Mouse (Mus musculus): ENCODE results near the gene Ap3b2. TPM values are rescaled to one million over a fixed set of nuclear protein-coding genes. Genes with fewer than 3 reads are reported as not detected.
"Not testable (repeated sequence)": the region's sequence is repeated elsewhere in the genome, so short reads cannot be mapped to it uniquely, and the experiment has no call there.

Gene Ap3b2
- total RNA-seq, 2 experiments from 2014 or later: 0.22 TPM; not detected in 1

GRCm38 (mm10) chr7:81479531-81480090, 14.1 kb downstream of the Ap3b2 start:
- intact Hi-C loops (cut with DNase I): no loop called here
- no peak for DNase-seq

GRCm38 (mm10) chr7:81478261-81478660, 15.5 kb downstream of the Ap3b2 start:
- intact Hi-C loops (cut with DNase I); DNase-seq: not testable (repeated sequence)

GRCm38 (mm10) chr7:81476833-81477232, 16.9 kb downstream of the Ap3b2 start:
- intact Hi-C loops (cut with DNase I): no loop called here

GRCm38 (mm10) chr7:81475221-81475620, 18.5 kb downstream of the Ap3b2 start:
- intact Hi-C loops (cut with DNase I): no loop called here

More at GRCm38 (mm10) chr7:81476833-81477232, 16.9 kb downstream of the Ap3b2 start:
- no peak for DNase-seq

GRCm38 (mm10) chr7:81464906-81465450, 28.7 kb downstream of the Ap3b2 start:
- no peak for DNase-seq
- intact Hi-C loops (cut with DNase I): no loop called here

More at GRCm38 (mm10) chr7:81475221-81475620, 18.5 kb downstream of the Ap3b2 start:
- no peak for DNase-seq

GRCm38 (mm10) chr7:81464116-81464515, 29.6 kb downstream of the Ap3b2 start:
- intact Hi-C loops (cut with DNase I): no loop called here
- peak; percentile 14 to 23 for DNase-seq

- no peak for DNase-seq
- intact Hi-C loops (cut with DNase I): no loop called here
Observed at GRCm38 (mm10) chr7:81462815-81463214, 30.9 kb downstream of the Ap3b2 start.

- DNase-seq: peak; percentile 77 to 83
- intact Hi-C loops (cut with DNase I): loop anchor here (5.0 to 10.0 kb wide), 2 partner anchors 67 to 310 kb away; partner anchors contain the start of gene Ramac
Observed at GRCm38 (mm10) chr7:81455155-81455651, 38.5 kb downstream of the Ap3b2 start, which contains the start of gene Cpeb1. Gene Cpeb1 (minus strand): TSS chr7:81455465.

- peak; percentile 53 to 62 for DNase-seq
- intact Hi-C loops (cut with DNase I): loop anchor here (5.0 to 10.0 kb wide), 2 partner anchors 68 to 310 kb away; partner anchors contain the start of gene Ramac
Observed at GRCm38 (mm10) chr7:81454331-81455039, 39.2 kb downstream of the Ap3b2 start.

GRCm38 (mm10) chr7:81453443-81454274, 40.1 kb downstream of the Ap3b2 start:
- DNase-seq: peak; percentile 21 to 44
- intact Hi-C loops (cut with DNase I): loop anchor here (10.0 kb wide), 1 partner anchor 311 kb away; the partner anchor contains the start of gene Ramac

- intact Hi-C loops (cut with DNase I): loop anchor here (10.0 kb wide), 1 partner anchor 312 kb away; the partner anchor contains the start of gene Ramac
- DNase-seq: peak; percentile 24 to 46
Observed at GRCm38 (mm10) chr7:81452971-81453441, 40.7 kb downstream of the Ap3b2 start.

Other genes with a start within 250 kb of the Ap3b2 start
- gene Rps17, start 148.7 kb downstream of the Ap3b2 start, total RNA-seq (2021): 1,000 to 10,000 TPM in 1 of 2 experiments, 100 to 1,000 TPM in 1; 997 to 1,016 TPM
- 10 to 100 TPM in 1 of 2 experiments, 1 to 10 TPM in 1; 9.8 to 11.5 TPM for gene Cpeb1, start 38.5 kb downstream of the Ap3b2 start, total RNA-seq (2021)
- gene BC048679, start 4.4 kb upstream of the Ap3b2 start, total RNA-seq (2021): not detected
- gene Fsd2, start 73.0 kb upstream of the Ap3b2 start, total RNA-seq (2021): 100 to 1,000 TPM; 214 to 226 TPM
- gene Whamm, start 77.3 kb upstream of the Ap3b2 start, total RNA-seq (2021): 1 to 10 TPM; 8.1 to 9.2 TPM
- gene Homer2, start 213.6 kb upstream of the Ap3b2 start, total RNA-seq (2021): 10 to 100 TPM; 58.8 to 59.7 TPM

Data from heart, postnatal 10 days (tissue).